Mouse (Mus musculus): ENCODE measurements at regions not wholly inside any gene's neighbourhood (a gene's known extent, or its start where the extent isn't known, plus 50 kb on each side); places are given as distances from the start of the nearest gene placed in this dataset.
A peak's percentile ranks its signal among the peaks of the same experiment; 100 is the strongest.

GRCm38 (mm10) chr2:128217784-128218467 is 92.1 kb downstream of the Bcl2l11 start:
- DNase-seq = peak; percentile 96

DNA sequence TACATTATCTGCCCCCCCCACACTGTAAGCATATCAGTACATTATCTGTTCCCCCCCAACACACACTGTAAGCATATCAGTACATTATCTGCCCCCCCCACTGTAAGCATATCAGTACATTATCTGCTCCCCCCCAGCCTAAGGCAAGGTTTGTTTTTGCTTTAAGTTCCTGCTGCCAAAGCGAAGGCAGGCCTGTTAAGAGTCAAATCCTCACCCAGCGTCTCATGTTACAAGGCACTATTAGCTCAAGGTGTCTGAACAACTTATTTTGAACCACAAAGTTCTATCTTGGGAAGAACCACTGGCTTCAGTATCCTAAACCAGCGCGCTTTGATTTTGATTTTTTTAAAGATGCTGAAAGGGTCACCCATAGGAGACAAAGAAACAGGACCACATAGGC is 93.1 kb downstream of the Bcl2l11 start:
- DNase-seq = no peak

- DNase-seq = no peak
These were observed 95.2 kb downstream of the Bcl2l11 start for GRCm38 (mm10) chr2:128221055-128221454.

DNA sequence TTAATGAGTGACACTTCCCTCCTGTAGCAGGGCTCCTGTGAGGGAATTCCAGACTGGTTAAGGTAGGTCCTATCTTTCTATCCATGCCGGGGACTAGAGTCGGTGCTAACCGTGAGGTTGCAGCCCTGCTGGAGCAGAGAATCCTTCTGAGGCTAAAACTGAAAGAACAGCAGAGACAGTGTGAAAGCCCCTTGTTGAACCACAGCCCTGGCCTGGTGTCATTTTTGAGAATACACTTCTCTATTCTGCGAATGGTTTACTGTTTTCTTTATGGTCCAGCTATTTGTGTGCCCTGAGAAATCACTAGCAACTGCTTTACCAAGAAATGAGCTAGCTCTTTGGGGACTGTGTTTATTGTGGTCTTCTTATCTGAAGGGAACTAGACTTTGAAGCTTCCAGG is 95.8 kb downstream of the Bcl2l11 start:
- DNase-seq = no peak

GRCm38 (mm10) chr2:128226465-128227047 is 100.7 kb downstream of the Bcl2l11 start:
- no peak for DNase-seq

- no peak for DNase-seq
These were observed 103.9 kb downstream of the Bcl2l11 start for GRCm38 (mm10) chr2:128229730-128230129.

DNA sequence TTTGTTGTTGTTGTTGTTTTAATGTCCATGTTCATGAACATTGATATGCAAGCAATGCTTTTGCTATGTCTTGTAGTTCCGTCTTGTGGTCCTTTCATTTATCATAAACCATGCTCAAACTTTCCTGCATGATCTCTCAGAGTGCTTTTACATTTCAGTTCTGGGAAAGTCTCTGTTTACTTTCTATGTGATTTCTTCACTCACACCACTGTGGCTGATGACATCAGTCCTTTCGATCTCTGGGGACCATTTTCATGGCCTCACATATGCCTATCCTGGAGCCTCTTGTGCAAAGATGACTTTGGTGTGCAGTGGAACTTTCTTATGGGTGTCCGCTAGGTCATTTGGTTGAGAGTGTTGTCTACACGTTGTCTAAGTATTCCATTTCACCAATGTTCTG is 105.1 kb downstream of the Bcl2l11 start:
- DNase-seq = no peak

DNA sequence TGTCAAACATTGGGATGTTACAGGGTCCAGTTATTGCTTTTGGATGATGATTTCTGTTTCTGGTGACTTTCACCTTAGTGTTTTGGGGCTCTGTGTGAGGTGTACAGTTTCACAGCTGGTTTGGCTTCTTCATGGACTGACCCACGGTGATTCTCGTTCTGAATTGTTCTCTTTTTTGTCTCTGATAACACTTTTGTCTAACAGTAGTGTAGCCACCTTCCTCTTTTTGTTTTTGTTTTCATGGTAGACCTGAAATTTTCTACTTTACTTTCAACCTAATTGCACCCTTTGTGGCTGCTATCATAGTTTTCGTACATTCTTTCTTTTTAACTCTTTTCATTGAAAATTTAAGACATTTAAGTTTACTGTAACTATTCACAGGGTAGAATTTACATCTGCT is 105.5 kb downstream of the Bcl2l11 start:
- DNase-seq = no peak

- DNase-seq = no peak
These were observed 106.2 kb downstream of the Bcl2l11 start for GRCm38 (mm10) chr2:128232027-128232426.

DNA sequence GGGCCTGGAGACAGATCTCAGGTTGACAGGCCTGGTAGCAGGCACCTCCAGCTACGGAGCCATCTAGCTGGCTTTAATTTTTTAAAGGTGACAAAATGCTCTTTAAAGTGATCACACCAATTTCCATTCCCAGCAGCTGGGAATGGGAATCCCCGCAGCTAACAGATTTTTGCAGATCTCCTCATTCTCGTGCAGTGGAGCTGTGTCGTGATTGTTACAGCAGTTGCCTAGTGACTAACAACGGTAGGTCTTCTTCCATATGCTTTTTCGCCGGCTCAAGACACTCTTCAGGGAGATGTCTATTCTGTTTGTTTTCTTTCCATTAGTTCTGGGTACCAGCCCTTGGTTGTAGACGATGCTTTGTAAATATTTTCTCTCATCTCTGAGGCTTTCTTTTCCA is 109.3 kb downstream of the Bcl2l11 start:
- DNase-seq = no peak

- no peak for DNase-seq
These were observed 113.6 kb downstream of the Bcl2l11 start for GRCm38 (mm10) chr2:128239451-128239850.

DNA sequence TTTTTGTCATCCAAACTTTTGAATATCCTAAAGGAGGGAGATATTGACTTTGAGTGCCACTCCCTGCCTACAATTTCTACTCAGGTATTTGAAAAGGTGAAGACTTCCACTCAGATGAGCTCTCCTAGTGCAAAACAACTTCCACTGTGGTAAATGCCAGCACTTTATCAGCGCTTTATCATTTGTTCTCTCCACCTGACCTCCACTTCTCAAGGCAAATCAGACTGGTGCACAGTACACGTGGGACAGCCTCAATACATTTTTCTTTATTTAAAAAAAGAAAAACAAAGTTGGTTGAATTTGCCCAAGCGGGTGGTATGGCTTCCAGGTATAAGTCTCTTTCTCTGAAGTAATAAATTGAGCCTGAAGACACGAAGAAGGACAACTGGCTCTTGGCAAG is 114.2 kb downstream of the Bcl2l11 start:
- no peak for DNase-seq

DNA sequence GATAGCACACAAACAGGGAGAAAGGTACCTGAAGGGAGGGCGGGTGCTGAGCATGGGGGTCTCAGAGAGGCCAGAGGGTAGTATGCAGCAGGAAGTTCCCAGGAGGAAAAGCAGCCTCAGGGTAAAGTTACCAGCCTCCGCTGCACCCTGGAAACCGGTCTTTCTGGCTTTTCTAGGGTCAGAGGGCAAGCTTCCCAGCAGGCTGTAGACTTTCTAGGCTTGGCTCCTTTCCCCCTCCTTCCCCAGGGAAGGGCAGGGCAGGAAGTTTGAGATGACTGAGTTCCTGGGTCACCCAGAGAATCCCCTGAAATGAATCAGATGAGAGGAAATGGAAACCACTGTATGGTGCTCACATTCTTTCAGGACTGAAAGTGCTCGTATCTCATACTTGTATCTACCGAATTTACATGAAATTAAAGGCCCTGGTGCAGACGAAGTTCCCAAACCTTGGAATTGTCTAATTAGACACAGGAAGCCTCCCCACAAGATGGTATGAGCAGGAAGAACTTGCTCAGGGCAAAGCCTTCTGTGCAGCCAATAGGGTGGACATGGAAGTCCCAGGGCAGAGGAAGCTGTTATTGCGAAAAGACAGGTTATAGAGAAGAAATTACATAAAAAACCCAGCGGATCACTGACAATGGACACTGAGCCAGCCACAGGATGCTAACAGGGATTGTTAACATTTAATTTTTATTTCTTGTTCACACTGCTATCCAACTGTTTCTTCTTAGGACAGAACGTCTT is 114.9 kb downstream of the Bcl2l11 start:
- DNase-seq = peak; percentile 91

GRCm38 (mm10) chr2:128241280-128241665 is 115.4 kb downstream of the Bcl2l11 start:
- DNase-seq = no peak

DNA sequence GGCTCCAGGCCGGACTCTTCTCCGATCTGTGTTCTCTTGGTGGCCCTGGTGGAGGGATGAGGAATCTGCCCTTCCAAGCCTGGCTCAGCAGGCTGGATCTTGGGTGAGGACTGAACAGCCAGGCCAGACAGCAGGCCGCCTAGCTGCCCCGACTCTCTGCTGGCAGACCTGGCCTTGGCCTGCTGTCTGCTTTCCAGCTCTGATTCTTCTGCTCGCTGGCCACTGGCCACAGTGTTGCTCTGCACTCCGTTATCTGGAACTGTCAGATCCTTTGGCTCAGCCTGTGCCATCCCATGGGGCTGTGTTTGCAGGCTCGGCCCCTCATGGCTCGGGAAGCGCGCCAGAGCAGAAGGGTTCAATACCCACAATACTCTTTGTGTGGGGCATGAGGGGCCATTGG is 119.7 kb downstream of the Bcl2l11 start:
- peak; percentile 99 for DNase-seq

DNA sequence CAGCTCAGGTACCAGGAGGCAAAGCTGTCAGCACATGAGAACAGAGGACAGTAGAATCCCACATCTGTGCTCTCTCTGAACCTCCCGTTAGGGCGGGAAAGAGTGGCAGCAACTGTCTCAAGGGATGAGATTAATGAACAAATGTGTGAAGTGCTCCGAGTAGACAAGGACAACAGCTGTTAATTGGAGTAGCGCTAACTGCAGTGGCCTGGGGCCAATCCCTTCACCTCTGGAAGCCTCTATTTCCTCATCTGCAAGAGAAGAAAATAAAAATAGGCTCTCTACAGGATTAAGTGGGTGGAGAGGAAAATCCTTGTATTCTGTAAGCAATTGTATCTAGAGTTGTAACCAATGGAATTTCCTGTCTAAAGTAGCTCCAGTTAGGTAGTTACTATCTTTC is 122.1 kb downstream of the Bcl2l11 start:
- peak; percentile 93 for DNase-seq

DNA sequence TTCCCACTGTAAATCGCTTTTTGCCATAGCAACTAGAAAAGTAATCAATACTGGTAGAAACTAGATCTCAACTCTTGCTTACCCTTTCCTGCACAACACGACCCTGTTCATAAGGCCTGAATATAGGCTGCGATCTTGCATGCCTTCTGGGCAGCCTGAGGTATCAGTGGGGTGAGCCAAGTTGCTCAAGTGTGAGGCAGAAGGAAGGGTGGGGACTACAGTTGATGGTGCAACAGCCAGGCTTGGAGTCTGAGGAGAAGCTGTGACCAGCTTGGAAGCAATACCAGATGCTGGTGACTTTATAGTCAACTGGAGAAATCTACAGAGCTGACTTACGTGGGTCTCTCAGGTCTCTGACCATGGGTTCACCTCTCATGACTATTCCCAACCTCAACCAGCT is 123.3 kb downstream of the Bcl2l11 start:
- no peak for DNase-seq

- DNase-seq = peak; percentile 90
These were observed 123.8 kb downstream of the Bcl2l11 start for GRCm38 (mm10) chr2:128249607-128250006.

GRCm38 (mm10) chr2:128250841-128251240 is 125.0 kb downstream of the Bcl2l11 start:
- DNase-seq = no peak

- no peak for DNase-seq
These were observed 130.8 kb downstream of the Bcl2l11 start for GRCm38 (mm10) chr2:128256651-128257050.

GRCm38 (mm10) chr2:128257262-128257661 is 131.4 kb downstream of the Bcl2l11 start:
- DNase-seq = no peak

DNA sequence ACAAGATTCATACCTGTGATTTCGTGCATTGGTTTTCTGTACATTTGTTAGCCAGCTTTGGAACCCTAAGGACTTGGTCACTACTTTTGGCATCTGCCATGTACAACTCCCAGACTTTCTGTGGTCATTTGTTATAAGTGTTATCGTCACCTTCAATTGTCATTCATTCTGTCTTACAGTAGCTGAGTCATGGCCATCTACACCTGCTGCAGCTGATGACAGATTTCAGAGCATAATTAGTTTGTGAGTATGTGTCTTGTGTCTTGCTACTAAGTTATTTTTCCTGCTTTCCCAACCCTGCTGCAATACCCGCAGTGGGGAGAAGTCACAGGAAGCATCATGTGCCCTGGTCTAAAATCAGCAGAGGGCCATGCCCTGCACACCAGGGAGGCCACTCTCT is 138.0 kb downstream of the Bcl2l11 start:
- no peak for DNase-seq

DNA sequence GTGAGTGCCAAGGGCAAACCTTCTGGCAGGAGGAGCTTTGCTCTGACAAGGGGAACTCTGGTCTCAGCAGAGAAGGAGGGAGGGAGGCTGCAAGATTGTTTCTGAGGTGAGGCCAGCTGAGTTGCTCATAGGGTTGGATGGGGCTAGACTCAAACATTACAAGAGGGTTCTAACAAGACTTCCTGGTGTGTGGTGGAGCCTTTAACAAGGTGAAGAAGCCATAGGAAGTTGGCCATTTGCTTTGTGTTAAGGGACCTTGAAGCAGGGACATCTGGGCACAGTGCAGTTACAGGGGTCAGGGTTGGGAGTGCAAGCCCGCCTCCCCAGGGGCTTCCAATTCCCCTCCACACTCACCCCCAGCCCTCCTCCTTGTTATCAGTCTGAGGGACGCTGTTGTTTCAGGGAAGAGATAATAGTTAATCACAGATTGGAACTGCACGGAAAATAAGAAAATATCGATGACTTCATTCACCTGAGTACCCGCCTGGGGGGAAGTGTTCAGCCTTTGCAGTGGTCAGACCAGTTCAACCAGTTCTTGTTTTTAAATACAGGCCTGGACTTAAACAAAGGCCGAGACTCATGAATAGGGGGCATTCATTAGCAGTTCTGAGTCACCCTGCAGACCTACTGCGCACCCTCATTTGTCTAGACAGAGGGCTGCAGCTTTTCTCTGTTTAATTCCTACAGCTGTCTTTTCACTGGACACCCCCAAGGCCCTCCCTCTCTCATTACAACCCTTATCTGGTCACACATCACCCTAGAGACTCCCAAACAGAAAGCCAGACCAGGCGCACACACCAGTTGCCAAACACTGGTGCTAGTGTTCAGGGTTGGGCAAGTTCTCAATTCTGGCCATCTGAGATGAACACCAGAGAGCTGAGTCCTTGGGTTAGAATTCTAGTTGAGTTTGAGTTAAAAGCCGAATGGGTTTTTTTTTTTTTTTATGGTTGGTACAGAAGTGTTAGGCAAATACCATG is 139.5 kb downstream of the Bcl2l11 start:
- no peak for DNase-seq
